Mouse (Mus musculus) CH12.LX (cell line): Measurements from ENCODE around the gene Chac2.

Experiments
- CTCF ChIP-seq, 2 experiments: IDR thresholded peaks in 1 of 2; conservative IDR thresholded peaks in 1 of 2; 2 replicates each; pipeline ENCODE4 v1.5.1; 2011 to 2012; ENCODE audit warnings: low read depth in 2 of 2, low read length in 2 of 2, improper control_type of control experiment in 1 of 2, inconsistent platforms in 1 of 2, mild to moderate bottlenecking in 1 of 2, moderate library complexity in 1 of 2
- ETS1 ChIP-seq: conservative IDR thresholded peaks from 2 replicates; pipeline ENCODE4 v1.6.1; 2012; ENCODE audit warnings: low read depth, mild to moderate bottlenecking, inconsistent platforms, low read length, improper control_type of control experiment, moderate library complexity
- GABPA ChIP-seq: IDR thresholded peaks from 2 replicates; pipeline ENCODE4 v1.6.1; 2012; ENCODE audit warnings: low read depth, low read length, improper control_type of control experiment, inconsistent platforms; ENCODE audit not compliant: insufficient replicate concordance
- NRF1 ChIP-seq: IDR thresholded peaks from 2 replicates; pipeline ENCODE4 v1.6.1; 2014; ENCODE audit warnings: low read depth, mild to moderate bottlenecking, inconsistent platforms, low read length, improper control_type of control experiment, moderate library complexity
- POLR2A ChIP-seq: IDR thresholded peaks from 2 replicates; pipeline ENCODE4 v1.6.1; 2011; ENCODE audit warnings: low read depth, mild to moderate bottlenecking, improper control_type of control experiment, low read length
- SIN3A ChIP-seq: IDR thresholded peaks from 2 replicates; pipeline ENCODE4 v1.6.1; 2012; ENCODE audit warnings: low read length, improper control_type of control experiment, inconsistent platforms
- UBTF ChIP-seq: IDR thresholded peaks from 2 replicates; pipeline ENCODE4 v1.6.1; 2012; ENCODE audit warnings: low read depth, mild to moderate bottlenecking, inconsistent platforms, low read length, improper control_type of control experiment, moderate library complexity

DNA sequence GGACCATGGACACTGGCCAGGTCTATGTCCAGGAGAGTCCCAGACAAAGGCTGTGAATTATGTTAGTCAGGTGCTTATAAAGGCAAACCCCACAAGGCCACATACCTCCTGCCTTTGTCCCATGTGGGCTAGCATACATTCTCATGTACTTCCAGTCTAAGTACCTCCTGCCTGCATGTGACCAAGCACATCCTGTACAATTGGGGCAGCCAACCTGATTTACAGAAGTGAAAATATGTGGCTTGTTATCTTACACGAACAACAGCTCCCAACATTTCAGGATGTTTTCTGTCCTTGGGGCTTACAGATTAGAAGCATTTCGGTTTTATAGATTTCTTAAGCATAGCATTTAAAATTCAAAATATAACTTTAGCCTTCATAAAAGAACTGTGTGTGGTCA is 13.9 kb upstream of the Chac2 start:
- TF ChIP-seq POLR2A (no peak), GABPA (no peak), NRF1 (no peak), SIN3A (no peak), UBTF (no peak), ETS1 (no peak), CTCF (conservative IDR thresholded peaks at IDR 0.05 in 1 of 2, IDR thresholded peaks at IDR 0.05 in 1 of 2; ENCODE audit: low read depth in 2 of 2, low read length in 2 of 2) (no peak)
